Mouse (Mus musculus) liver, embryonic 15.5 days (tissue): Measurements from ENCODE around the gene Frmd4b. TPM values are rescaled to one million over a fixed set of nuclear protein-coding genes. Genes with fewer than 3 reads are reported as not detected.

Source experiments
- ATAC-seq: fragments of 200-750 bp; cut with Nextera tagmentation; 2 replicates; pipeline ENCODE4 v1.8.0; 2017; ENCODE audit warnings: moderate number of reproducible peaks, mild to moderate bottlenecking, moderate library complexity; ENCODE audit not compliant: insufficient read depth
- H3K27ac ChIP-seq: fragments of 300-500 bp; sonication (generic); replicated peaks from 2 replicates; pipeline ENCODE4 v1.5.1; 2015; ENCODE audit warnings: mild to moderate bottlenecking, inconsistent platforms
- H3K27me3 ChIP-seq: fragments of 300-500 bp; sonication (generic); 2 replicates; pipeline ENCODE4 v1.6.1; 2015; ENCODE audit warnings: mild to moderate bottlenecking, inconsistent platforms
- H3K36me3 ChIP-seq: fragments of 300-500 bp; sonication (generic); replicated peaks from 2 replicates; pipeline ENCODE4 v1.6.1; 2015; ENCODE audit warnings: moderate library complexity, mild to moderate bottlenecking, inconsistent platforms
- H3K4me1 ChIP-seq: fragments of 300-500 bp; sonication (generic); replicated peaks from 2 replicates; pipeline ENCODE4 v1.6.1; 2015; ENCODE audit warnings: inconsistent platforms
- H3K4me2 ChIP-seq: fragments of 300-500 bp; sonication (generic); 2 replicates; pipeline ENCODE4 v1.6.1; 2015; ENCODE audit warnings: moderate library complexity, mild to moderate bottlenecking, inconsistent platforms
- H3K4me3 ChIP-seq: fragments of 300-500 bp; sonication (generic); replicated peaks from 2 replicates; pipeline ENCODE4 v1.5.1; 2015; ENCODE audit warnings: mild to moderate bottlenecking, inconsistent platforms
- H3K9ac ChIP-seq: fragments of 300-500 bp; sonication (generic); 2 replicates; pipeline ENCODE4 v1.6.1; 2015; ENCODE audit warnings: moderate library complexity, mild to moderate bottlenecking, inconsistent platforms
- H3K9me3 ChIP-seq: fragments of 300-500 bp; sonication (generic); replicated peaks from 2 replicates; pipeline ENCODE4 v1.6.1; 2016; ENCODE audit warnings: inconsistent platforms
- WGBS: fragments of 180-500 bp; shearing (Covaris S2); methylation state at CpG from one replicate; pipeline ENCODE4 v1.1.7; 2015; ENCODE audit warnings: mixed read lengths; ENCODE audit not compliant: insufficient replicate concordance; 5-methylcytosine and 5-hydroxymethylcytosine counted together
- polyA plus RNA-seq: library from polyadenylated mRNA; unstranded; fragments of >200 nt; fragmentation: Nextera tagmentation; extraction: Ambion mirVana; gene quantifications from 2 replicates; pipeline ENCODE4 v1.2.1, GENCODE M21; 2015

The Frmd4b gene
- polyA plus RNA-seq, 1 experiment from 2014 or later, result 6.5 TPM

GRCm38 (mm10) chr6:97300659-97301058, 316.7 kb downstream of the Frmd4b start:
- WGBS, result 33% methylated on average over 6 of the region's 6 CpGs
- H3K4me1 ChIP-seq, result no peaks in the 10 kb centered on the region
- H3K4me2 ChIP-seq, result no peak overlapping the region
- H3K9ac ChIP-seq, result no peak overlapping the region
- no peaks in the 10 kb centered on the region for H3K9me3 ChIP-seq
- ATAC-seq, result no peak
- no peak overlapping the region for H3K4me3 ChIP-seq
- H3K36me3 ChIP-seq, result peaks cover 41% of the 10 kb centered on the region
- no peaks in the 10 kb centered on the region for H3K27me3 ChIP-seq
- no peak overlapping the region for H3K27ac ChIP-seq

DNA sequence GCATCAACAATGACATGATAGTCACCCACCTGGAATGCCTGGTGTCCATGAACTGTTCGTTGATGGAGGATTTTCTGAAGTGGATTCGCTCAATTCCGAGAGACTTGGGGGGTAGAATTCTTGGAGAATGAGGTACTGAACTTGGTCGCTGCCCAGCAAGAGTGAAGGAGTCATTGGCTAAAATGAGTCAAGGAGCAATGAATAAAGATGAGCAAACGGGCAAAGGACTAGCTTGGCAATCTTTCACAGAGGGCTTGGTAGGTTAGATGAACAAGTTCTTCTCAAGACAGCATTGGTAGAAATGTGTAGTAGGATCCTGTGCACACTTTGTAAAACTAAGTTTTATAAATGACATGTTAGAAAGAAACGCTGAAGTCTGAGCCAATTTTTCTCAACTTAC, 317.2 kb downstream of the Frmd4b start:
- H3K4me3 ChIP-seq, result no peak overlapping the region
- WGBS, result 69% methylated on average over 6 of the region's 6 CpGs
- H3K36me3 ChIP-seq, result peaks cover 44% of the 10 kb centered on the region
- no peaks in the 10 kb centered on the region for H3K27me3 ChIP-seq
- no peak overlapping the region for H3K4me2 ChIP-seq
- no peaks in the 10 kb centered on the region for H3K9me3 ChIP-seq
- ATAC-seq, result no peak
- no peak overlapping the region for H3K9ac ChIP-seq
- H3K4me1 ChIP-seq, result no peaks in the 10 kb centered on the region
- no peak overlapping the region for H3K27ac ChIP-seq

DNA sequence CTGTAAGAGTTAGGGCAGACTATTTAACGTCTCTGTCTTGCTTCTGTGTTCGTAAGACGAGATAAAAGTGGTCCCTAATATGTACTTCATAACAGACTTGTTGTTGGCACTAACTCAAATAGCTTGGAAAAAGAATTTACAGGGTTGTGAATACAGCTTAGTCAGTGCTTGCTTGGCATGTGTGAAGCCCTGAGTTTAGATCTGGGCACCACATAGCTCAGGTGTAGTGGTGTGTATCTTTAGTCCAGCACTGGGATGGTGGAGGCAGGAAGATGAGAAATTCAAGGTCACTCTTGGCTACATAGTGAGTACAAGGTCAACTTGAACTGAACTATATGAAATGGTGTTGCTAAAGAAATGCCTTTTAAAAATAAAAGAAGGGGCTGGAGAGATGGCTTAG, 320.2 kb downstream of the Frmd4b start:
- Histone ChIP-seq H3K27ac (no peak overlapping the region), H3K4me3 (no peak overlapping the region), H3K36me3 (peaks cover 45% of the 10 kb centered on the region), H3K9ac (no peak overlapping the region), H3K4me2 (no peak overlapping the region), H3K9me3 (no peaks in the 10 kb centered on the region), H3K4me1 (no peaks in the 10 kb centered on the region), H3K27me3 (no peaks in the 10 kb centered on the region)
- 73% methylated on average over 3 of the region's 3 CpGs for WGBS
- no peak for ATAC-seq

DNA sequence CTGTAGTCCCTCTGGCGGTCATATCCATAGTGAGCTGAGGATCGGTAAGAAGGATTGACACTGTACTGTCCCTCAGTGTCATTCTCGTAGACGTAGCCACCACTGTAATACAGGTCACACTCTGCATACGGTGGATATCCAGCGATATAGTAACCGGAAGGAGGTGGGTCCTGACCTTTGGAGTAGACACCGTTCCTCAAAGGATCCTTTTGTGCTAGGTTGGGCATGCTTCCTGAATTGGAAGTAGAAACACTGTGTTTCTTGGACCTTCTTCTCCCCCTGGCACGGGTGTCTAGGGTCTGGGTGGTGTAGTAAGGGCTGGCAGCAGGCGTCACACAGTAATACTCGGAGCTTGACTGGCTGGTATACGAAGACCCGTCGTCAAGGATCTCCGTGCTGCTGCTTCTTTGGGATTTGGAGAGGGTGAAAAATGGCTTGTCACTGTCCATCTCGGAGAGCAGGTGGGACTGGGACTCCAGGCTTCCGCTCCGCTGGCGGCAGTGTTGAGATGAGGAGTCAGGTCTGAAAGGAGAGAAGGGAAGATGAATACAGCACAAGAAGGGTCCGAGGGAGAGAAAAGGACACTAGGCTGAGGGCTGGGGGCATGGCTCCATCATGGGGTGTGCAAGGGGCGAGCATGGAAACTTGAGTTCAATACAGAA, 321.3 kb downstream of the Frmd4b start:
- Histone ChIP-seq H3K27me3 (no peaks in the 10 kb centered on the region), H3K36me3 (peaks cover 45% of the 10 kb centered on the region), H3K9ac (no peak overlapping the region), H3K27ac (no peak overlapping the region), H3K4me1 (peaks cover 6% of the 10 kb centered on the region; the same call in 1 of the 2 replicates), H3K9me3 (no peaks in the 10 kb centered on the region), H3K4me2 (no peak overlapping the region), H3K4me3 (no peak overlapping the region)
- no peak for ATAC-seq
- 82% methylated on average over 21 of the region's 21 CpGs for WGBS

DNA sequence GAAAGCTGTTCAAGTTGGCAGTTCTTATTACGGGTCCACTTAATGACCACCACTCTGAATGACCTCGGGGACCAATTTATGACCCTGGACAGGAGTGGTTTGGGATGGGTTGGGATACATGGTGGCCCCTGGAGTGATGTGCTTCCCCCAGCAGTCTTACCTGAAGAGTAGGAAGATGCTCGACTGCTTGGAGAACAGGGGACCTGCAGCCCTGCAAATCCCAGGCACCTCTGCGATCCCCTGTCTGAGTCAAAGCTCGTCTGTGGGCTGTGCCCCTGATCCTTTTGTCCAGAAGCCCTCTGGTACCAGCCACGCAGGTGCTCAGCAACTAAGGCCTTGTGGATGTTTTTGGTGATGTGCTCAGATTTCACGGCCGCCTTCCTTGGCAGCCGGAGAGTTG, 321.9 kb downstream of the Frmd4b start:
- H3K9me3 ChIP-seq, result no peaks in the 10 kb centered on the region
- H3K4me1 ChIP-seq, result peaks cover 9% of the 10 kb centered on the region; the same call in 1 of the 2 replicates
- H3K4me2 ChIP-seq, result no peak overlapping the region
- no peak overlapping the region for H3K9ac ChIP-seq
- no peaks in the 10 kb centered on the region for H3K27me3 ChIP-seq
- peaks cover 45% of the 10 kb centered on the region for H3K36me3 ChIP-seq
- H3K27ac ChIP-seq, result no peak overlapping the region
- WGBS, result 73% methylated on average over 9 of the region's 9 CpGs
- H3K4me3 ChIP-seq, result no peak overlapping the region
- no peak for ATAC-seq

DNA sequence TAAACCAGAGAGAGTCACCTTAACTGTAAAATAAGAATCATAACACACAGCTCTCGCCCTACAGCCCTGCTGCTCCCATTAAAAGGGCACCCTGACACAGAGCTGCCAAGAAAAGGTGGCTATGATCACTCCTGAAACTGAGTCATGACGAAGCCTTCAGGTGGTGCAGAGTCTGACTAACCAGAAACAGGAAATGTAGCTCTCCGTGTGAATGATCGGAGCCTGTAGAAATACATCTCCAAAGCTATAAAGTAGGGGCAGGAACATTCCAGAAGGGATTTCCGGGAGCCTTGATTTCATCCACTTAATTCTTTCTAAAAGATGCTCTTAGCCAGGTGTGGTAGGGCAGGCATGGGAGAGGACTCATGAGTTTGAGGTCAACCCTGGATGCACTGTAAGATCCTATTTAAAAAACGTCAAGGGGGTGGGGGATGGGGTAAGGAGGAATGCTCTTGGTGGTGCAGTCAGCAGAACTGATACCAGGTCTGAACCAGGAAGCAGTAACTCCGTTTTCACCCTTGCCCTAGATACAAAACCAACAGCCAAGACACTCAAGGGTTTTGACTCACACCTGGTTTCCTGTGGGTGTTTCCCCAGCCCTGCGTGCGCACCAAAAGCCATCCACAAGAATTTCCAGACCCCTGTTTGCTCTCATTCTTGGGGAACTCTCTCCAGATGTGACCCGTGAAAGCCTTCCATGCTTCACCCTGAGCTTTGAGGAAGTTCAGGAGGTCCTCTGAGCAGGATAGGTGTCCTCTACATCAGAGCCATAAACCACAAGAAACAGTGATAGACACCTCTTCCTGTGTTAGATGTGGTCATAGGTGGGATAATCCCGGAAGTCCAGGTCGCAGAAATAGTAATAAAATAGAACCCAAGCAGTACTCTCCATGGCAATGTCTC, 323.4 kb downstream of the Frmd4b start:
- ATAC-seq, result no peak
- Histone ChIP-seq H3K4me3 (no peak overlapping the region), H3K27me3 (no peaks in the 10 kb centered on the region), H3K9me3 (no peaks in the 10 kb centered on the region), H3K4me1 (peaks cover 9% of the 10 kb centered on the region; the same call in 1 of the 2 replicates), H3K4me2 (no peak overlapping the region), H3K9ac (no peak overlapping the region), H3K27ac (no peak overlapping the region), H3K36me3 (peaks cover 40% of the 10 kb centered on the region)
- WGBS, result 49% methylated on average over 12 of the region's 12 CpGs

GRCm38 (mm10) chr6:97292894-97293293, 324.4 kb downstream of the Frmd4b start:
- H3K27ac ChIP-seq, result no peak overlapping the region
- no peaks in the 10 kb centered on the region for H3K9me3 ChIP-seq
- H3K9ac ChIP-seq, result no peak overlapping the region
- ATAC-seq, result no peak
- no peaks in the 10 kb centered on the region for H3K27me3 ChIP-seq
- 63% methylated on average over 5 of the region's 5 CpGs for WGBS
- H3K4me3 ChIP-seq, result no peak overlapping the region
- H3K4me2 ChIP-seq, result no peak overlapping the region
- H3K4me1 ChIP-seq, result peaks cover 9% of the 10 kb centered on the region; the same call in 1 of the 2 replicates
- peaks cover 34% of the 10 kb centered on the region for H3K36me3 ChIP-seq

GRCm38 (mm10) chr6:97292096-97292495, 325.2 kb downstream of the Frmd4b start:
- Histone ChIP-seq H3K9me3 (no peaks in the 10 kb centered on the region), H3K4me2 (no peak overlapping the region), H3K27ac (no peak overlapping the region), H3K9ac (no peak overlapping the region), H3K27me3 (no peaks in the 10 kb centered on the region), H3K36me3 (peaks cover 26% of the 10 kb centered on the region), H3K4me1 (peaks cover 9% of the 10 kb centered on the region; the same call in 1 of the 2 replicates), H3K4me3 (no peak overlapping the region)
- ATAC-seq, result no peak
- 72% methylated on average over 3 of the region's 3 CpGs for WGBS

- whole genome bisulfite sequencing, result 42% methylated on average over 21 of the region's 21 CpGs
- Histone ChIP-seq H3K9ac (no peak overlapping the region), H3K4me3 (no peak overlapping the region), H3K27me3 (no peaks in the 10 kb centered on the region), H3K27ac (no peak overlapping the region), H3K4me1 (peaks cover 9% of the 10 kb centered on the region; the same call in 1 of the 2 replicates), H3K9me3 (no peaks in the 10 kb centered on the region), H3K4me2 (no peak overlapping the region), H3K36me3 (peaks cover 19% of the 10 kb centered on the region)
- peak; percentile 28; the same call in 1 of the 2 replicates for ATAC-seq
Measured at GRCm38 (mm10) chr6:97291159-97291908, 326.0 kb downstream of the Frmd4b start.

GRCm38 (mm10) chr6:97290687-97291086, 326.7 kb downstream of the Frmd4b start:
- no peaks in the 10 kb centered on the region for H3K9me3 ChIP-seq
- no peak overlapping the region for H3K27ac ChIP-seq
- H3K4me1 ChIP-seq, result peaks cover 9% of the 10 kb centered on the region; the same call in 1 of the 2 replicates
- no peak overlapping the region for H3K9ac ChIP-seq
- ATAC-seq, result no peak
- H3K4me3 ChIP-seq, result no peak overlapping the region
- no peak overlapping the region for H3K4me2 ChIP-seq
- no peaks in the 10 kb centered on the region for H3K27me3 ChIP-seq
- WGBS, result 34% methylated on average over 3 of the region's 3 CpGs
- H3K36me3 ChIP-seq, result peaks cover 12% of the 10 kb centered on the region

DNA sequence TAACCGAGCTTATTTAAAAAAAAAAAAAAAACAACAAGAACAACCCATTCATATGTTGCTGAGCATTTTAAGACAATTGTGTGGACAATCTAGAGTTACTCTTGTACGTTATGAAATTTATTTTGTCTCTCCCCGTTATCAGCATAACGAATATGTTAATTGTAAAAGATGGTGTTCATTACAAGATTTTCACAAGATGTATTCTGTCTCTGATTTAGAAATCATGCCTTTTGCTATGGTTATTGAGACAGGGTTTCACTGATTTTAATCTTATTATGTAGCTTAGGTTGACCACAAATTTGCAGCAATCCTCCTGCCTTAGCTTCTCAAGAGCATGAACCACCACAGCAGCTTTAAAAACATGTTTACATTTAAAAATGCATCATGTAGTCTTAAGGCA, 327.5 kb downstream of the Frmd4b start:
- peaks cover 4% of the 10 kb centered on the region for H3K36me3 ChIP-seq
- H3K4me2 ChIP-seq, result no peak overlapping the region
- H3K27me3 ChIP-seq, result no peaks in the 10 kb centered on the region
- no peak overlapping the region for H3K27ac ChIP-seq
- WGBS, result 66% methylated on average over 4 of the region's 4 CpGs
- ATAC-seq, result no peak
- H3K9ac ChIP-seq, result no peak overlapping the region
- H3K9me3 ChIP-seq, result no peaks in the 10 kb centered on the region
- no peak overlapping the region for H3K4me3 ChIP-seq
- H3K4me1 ChIP-seq, result peaks cover 9% of the 10 kb centered on the region; the same call in 1 of the 2 replicates
